Mouse (Mus musculus): Measurements from ENCODE around the gene Impdh1. TPM values are rescaled to one million over a fixed set of nuclear protein-coding genes. Genes with fewer than 3 reads are reported as not detected.
"Not testable (repeated sequence)": the region's sequence is repeated elsewhere in the genome, so short reads cannot be mapped to it uniquely, and the experiment has no call there.

Gene Impdh1
- polyA plus RNA-seq, 1 experiment from 2014 or later: 44.9 TPM

GRCm38 (mm10) chr6:29234272-29234671 lies 18.1 kb upstream of the Impdh1 start:
- no peaks in the 10 kb centered on the region for H3K27me3 ChIP-seq
- no peak overlapping the region for H3K9ac ChIP-seq
- H3K27ac ChIP-seq: no peak overlapping the region
- no peaks in the 10 kb centered on the region for H3K9me3 ChIP-seq (replicated peaks)
- no peak overlapping the region for H3K4me3 ChIP-seq (replicated peaks)
- ATAC-seq (replicated peaks; ENCODE audit: low FRiP score): no peak
- no peaks in the 10 kb centered on the region for H3K36me3 ChIP-seq
- 46% methylated on average over 8 of the region's 8 CpGs for WGBS
- no peak overlapping the region for H3K4me2 ChIP-seq
- H3K4me1 ChIP-seq: no peaks in the 10 kb centered on the region

GRCm38 (mm10) chr6:29233710-29234109 lies 17.5 kb upstream of the Impdh1 start:
- no peaks in the 10 kb centered on the region for H3K36me3 ChIP-seq
- no peak overlapping the region for H3K9ac ChIP-seq
- H3K4me2 ChIP-seq: no peak overlapping the region
- no peaks in the 10 kb centered on the region for H3K9me3 ChIP-seq (replicated peaks)
- H3K27me3 ChIP-seq: no peaks in the 10 kb centered on the region
- H3K4me1 ChIP-seq: no peaks in the 10 kb centered on the region
- H3K27ac ChIP-seq: no peak overlapping the region
- ATAC-seq (replicated peaks; ENCODE audit: low FRiP score): no peak
- no peak overlapping the region for H3K4me3 ChIP-seq (replicated peaks)
- WGBS: 75% methylated on average over 3 of the region's 3 CpGs

DNA sequence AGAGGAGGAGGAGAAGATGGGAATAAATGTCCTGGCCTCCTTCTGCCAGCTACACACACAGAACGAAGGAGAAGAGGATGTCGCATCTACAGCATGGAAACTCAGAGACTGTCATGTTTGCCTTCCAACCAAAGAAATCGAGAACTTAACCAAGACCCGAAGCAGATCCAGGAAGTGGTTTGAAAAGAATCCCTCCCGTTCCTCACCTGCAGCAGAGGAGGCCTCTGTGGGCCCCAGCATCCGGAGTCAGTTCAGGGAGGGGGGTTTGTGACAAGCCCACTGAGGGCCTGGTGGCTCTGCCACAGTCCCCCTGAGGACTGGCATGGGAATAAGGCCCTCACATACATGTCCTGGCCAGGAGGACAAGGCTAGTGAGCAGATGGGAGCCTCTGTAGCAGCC lies 16.2 kb upstream of the Impdh1 start:
- no peak overlapping the region for H3K27ac ChIP-seq
- ATAC-seq (replicated peaks; ENCODE audit: low FRiP score): no peak
- no peaks in the 10 kb centered on the region for H3K36me3 ChIP-seq
- no peak overlapping the region for H3K9ac ChIP-seq
- no peak overlapping the region for H3K4me2 ChIP-seq
- H3K27me3 ChIP-seq: no peaks in the 10 kb centered on the region
- H3K4me1 ChIP-seq: no peaks in the 10 kb centered on the region
- H3K4me3 ChIP-seq (replicated peaks): no peak overlapping the region
- H3K9me3 ChIP-seq (replicated peaks): no peaks in the 10 kb centered on the region
- WGBS: 65% methylated on average over 6 of the region's 6 CpGs

- Histone ChIP-seq H3K4me2 (no peak overlapping the region), H3K4me3 (replicated peaks) (no peak overlapping the region), H3K36me3 (no peaks in the 10 kb centered on the region), H3K9me3 (replicated peaks) (no peaks in the 10 kb centered on the region), H3K9ac (no peak overlapping the region), H3K27me3 (no peaks in the 10 kb centered on the region), H3K27ac (no peak overlapping the region), H3K4me1 (no peaks in the 10 kb centered on the region)
- WGBS: 53% methylated on average over 3 of the region's 3 CpGs
- no peak for ATAC-seq (replicated peaks; ENCODE audit: low FRiP score)
These were observed 15.6 kb upstream of the Impdh1 start for GRCm38 (mm10) chr6:29231799-29232198.

DNA sequence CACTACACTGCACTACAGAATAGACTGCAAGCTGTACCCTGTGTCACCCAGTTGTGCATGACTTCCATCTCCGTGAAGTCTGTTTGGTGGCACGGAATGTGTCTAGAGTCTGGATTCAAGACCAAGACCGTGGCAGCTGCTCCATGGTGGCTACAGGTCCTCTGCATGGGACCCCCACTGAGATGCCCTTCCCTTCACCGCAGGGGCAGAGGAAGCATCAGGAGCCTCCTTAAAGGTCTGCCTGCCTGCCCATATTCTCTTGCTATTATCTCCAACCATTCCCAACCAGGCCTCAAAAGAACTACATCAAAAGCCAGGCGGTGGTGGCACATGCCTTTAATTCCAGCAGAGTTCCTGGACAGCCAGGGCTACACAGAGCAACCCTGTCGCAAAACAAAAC lies 14.2 kb upstream of the Impdh1 start:
- H3K27me3 ChIP-seq: no peaks in the 10 kb centered on the region
- no peak overlapping the region for H3K4me2 ChIP-seq
- H3K4me1 ChIP-seq: no peaks in the 10 kb centered on the region
- no peak overlapping the region for H3K4me3 ChIP-seq (replicated peaks)
- H3K9me3 ChIP-seq (replicated peaks): no peaks in the 10 kb centered on the region
- no peak overlapping the region for H3K9ac ChIP-seq
- H3K36me3 ChIP-seq: no peaks in the 10 kb centered on the region
- ATAC-seq (replicated peaks; ENCODE audit: low FRiP score): no peak
- no peak overlapping the region for H3K27ac ChIP-seq
- 72% methylated on average over 6 of the region's 6 CpGs for WGBS

DNA sequence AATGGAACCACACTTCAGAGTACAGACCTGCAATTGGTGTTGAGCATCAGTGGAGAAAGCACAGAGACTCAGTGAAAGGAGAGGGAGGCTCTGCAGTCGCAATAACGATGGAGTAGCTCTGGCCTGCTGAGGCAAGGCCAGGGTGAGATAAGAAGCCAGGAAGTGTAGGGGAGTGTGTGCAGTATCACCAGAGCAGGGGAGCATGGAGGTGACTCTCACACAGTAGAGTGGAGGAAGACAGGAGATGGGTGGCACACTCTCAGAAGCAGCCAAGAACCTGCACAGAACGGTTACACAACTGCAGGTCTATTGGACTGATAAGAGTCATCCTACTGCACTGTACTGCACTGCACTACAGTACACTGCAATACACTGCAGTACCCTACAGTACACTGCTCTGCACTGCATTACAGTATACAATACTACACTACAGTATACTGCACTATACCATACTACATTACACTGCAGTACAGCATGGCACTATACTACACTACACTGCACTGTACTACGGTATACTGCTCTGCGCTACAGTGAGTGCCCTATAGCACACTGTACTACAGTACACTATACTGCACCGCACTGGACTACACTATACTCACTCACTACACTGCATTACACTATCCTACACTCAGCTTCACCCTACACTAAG lies 13.2 kb upstream of the Impdh1 start:
- no peak overlapping the region for H3K4me2 ChIP-seq
- no peak overlapping the region for H3K4me3 ChIP-seq (replicated peaks)
- H3K4me1 ChIP-seq: no peaks in the 10 kb centered on the region
- WGBS: 85% methylated on average over 6 of the region's 6 CpGs
- no peaks in the 10 kb centered on the region for H3K9me3 ChIP-seq (replicated peaks)
- H3K27ac ChIP-seq: no peak overlapping the region
- no peaks in the 10 kb centered on the region for H3K27me3 ChIP-seq
- no peak overlapping the region for H3K9ac ChIP-seq
- H3K36me3 ChIP-seq: no peaks in the 10 kb centered on the region
- no peak for ATAC-seq (replicated peaks; ENCODE audit: low FRiP score)

GRCm38 (mm10) chr6:29217717-29218116 lies 1.6 kb upstream of the Impdh1 start:
- 75% methylated on average over 3 of the region's 3 CpGs for WGBS
- H3K27me3 ChIP-seq: peaks cover 27% of the 10 kb centered on the region
- not testable (repeated sequence) for ATAC-seq (replicated peaks; ENCODE audit: low FRiP score)

GRCm38 (mm10) chr6:29215181-29215580 lies 983 bp downstream of the Impdh1 start:
- 11% methylated on average over 9 of the region's 9 CpGs for whole genome bisulfite sequencing
- 0 out of 2 replicates have a peak overlapping the region, but pooled peaks have one; percentile 52 for H3K9ac ChIP-seq
- H3K9me3 ChIP-seq (replicated peaks): no peaks in the 10 kb centered on the region
- H3K4me2 ChIP-seq: peak overlapping the region; percentile 87
- no peak overlapping the region for H3K27ac ChIP-seq
- peak overlapping the region; percentile 63 for H3K4me3 ChIP-seq (replicated peaks)
- H3K27me3 ChIP-seq: peaks cover 27% of the 10 kb centered on the region
- H3K36me3 ChIP-seq: no peaks in the 10 kb centered on the region
- no peak for ATAC-seq (replicated peaks; ENCODE audit: low FRiP score)
- peaks cover 55% of the 10 kb centered on the region for H3K4me1 ChIP-seq

More at GRCm38 (mm10) chr6:29217717-29218116, 1.6 kb upstream of the Impdh1 start:
- H3K4me1 ChIP-seq: peaks cover 35% of the 10 kb centered on the region
- not testable (repeated sequence) for H3K4me2 ChIP-seq; H3K4me3 ChIP-seq (replicated peaks); H3K9me3 ChIP-seq (replicated peaks); H3K27ac ChIP-seq; H3K36me3 ChIP-seq; H3K9ac ChIP-seq

DNA sequence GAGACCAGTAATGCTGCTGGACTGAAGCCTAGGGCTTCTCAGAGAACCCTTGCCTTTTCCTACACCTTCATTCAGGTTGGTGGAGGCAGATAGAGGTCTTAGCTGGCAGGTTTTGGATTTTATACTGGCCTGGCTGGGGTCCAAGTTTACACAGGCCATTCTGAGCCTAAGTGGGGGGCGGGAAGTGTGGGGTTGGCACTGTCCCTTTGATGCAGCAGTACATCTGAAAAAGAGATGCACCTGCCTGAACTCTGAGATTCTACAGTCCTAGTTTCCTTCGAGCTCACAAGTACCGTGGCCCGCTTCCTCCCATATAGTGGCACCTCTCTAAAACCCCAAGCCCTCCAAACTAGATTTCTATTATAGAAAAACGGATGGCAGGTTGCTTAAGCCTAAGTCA lies 1.4 kb downstream of the Impdh1 start:
- Histone ChIP-seq H3K4me2 (peak overlapping the region; percentile 87), H3K36me3 (no peaks in the 10 kb centered on the region), H3K27me3 (peaks cover 27% of the 10 kb centered on the region), H3K4me1 (peaks cover 55% of the 10 kb centered on the region), H3K9ac (no peak overlapping the region), H3K9me3 (replicated peaks) (no peaks in the 10 kb centered on the region), H3K27ac (peak overlapping the region; percentile 29; the same call in 1 of the 2 replicates), H3K4me3 (replicated peaks) (peak overlapping the region; percentile 63)
- no peak for ATAC-seq (replicated peaks; ENCODE audit: low FRiP score)
- WGBS: 31% methylated on average over 5 of the region's 5 CpGs

- WGBS: 0% methylated on average over 1 of the region's 1 CpGs
- 0 out of 2 replicates have a peak overlapping the region, but pooled peaks have one; percentile 1 for H3K4me3 ChIP-seq (replicated peaks)
- ATAC-seq (replicated peaks; ENCODE audit: low FRiP score): 0 out of 2 replicates have a peak, but pooled peaks have one; percentile 10
- peak overlapping the region; percentile 87 for H3K4me2 ChIP-seq
- H3K4me1 ChIP-seq: peaks cover 55% of the 10 kb centered on the region
- H3K36me3 ChIP-seq: 0 out of 2 replicates have a peak, but pooled peaks cover 1% of the 10 kb centered on the region
- H3K27me3 ChIP-seq: peaks cover 27% of the 10 kb centered on the region
- H3K27ac ChIP-seq: peak overlapping the region; percentile 41; the same call in 1 of the 2 replicates
- H3K9me3 ChIP-seq (replicated peaks): no peaks in the 10 kb centered on the region
- H3K9ac ChIP-seq: no peak overlapping the region
These were observed 1.9 kb downstream of the Impdh1 start for GRCm38 (mm10) chr6:29214245-29214644.

GRCm38 (mm10) chr6:29213436-29213835 lies 2.7 kb downstream of the Impdh1 start:
- Histone ChIP-seq H3K36me3 (0 out of 2 replicates have a peak, but pooled peaks cover 4% of the 10 kb centered on the region), H3K4me3 (replicated peaks) (no peak overlapping the region), H3K4me1 (peaks cover 55% of the 10 kb centered on the region), H3K9ac (no peak overlapping the region), H3K9me3 (replicated peaks) (no peaks in the 10 kb centered on the region), H3K27ac (no peak overlapping the region), H3K4me2 (no peak overlapping the region), H3K27me3 (peaks cover 27% of the 10 kb centered on the region)
- WGBS: 70% methylated on average over 5 of the region's 5 CpGs
- no peak for ATAC-seq (replicated peaks; ENCODE audit: low FRiP score)

- H3K27ac ChIP-seq: peak overlapping the region; percentile 70
- WGBS: under 1% methylated on average over 62 of the region's 66 CpGs
- peak; percentile 79 for ATAC-seq (replicated peaks; ENCODE audit: low FRiP score)
These were observed 4.2 kb downstream of the Impdh1 start for GRCm38 (mm10) chr6:29211806-29212492.

More at GRCm38 (mm10) chr6:29211806-29212492, 4.2 kb downstream of the Impdh1 start:
- peaks cover 27% of the 10 kb centered on the region for H3K27me3 ChIP-seq
- H3K9ac ChIP-seq: peak overlapping the region; percentile 59
- no peaks in the 10 kb centered on the region for H3K9me3 ChIP-seq (replicated peaks)
- H3K36me3 ChIP-seq: peaks cover 10% of the 10 kb centered on the region
- peaks cover 55% of the 10 kb centered on the region for H3K4me1 ChIP-seq
- H3K4me2 ChIP-seq: peak overlapping the region; percentile 83
- H3K4me3 ChIP-seq (replicated peaks): peak overlapping the region; percentile 66
